Mouse (Mus musculus): Measurements from ENCODE around the gene Atg5.
"Not testable (repeated sequence)": the region's sequence is repeated elsewhere in the genome, so short reads cannot be mapped to it uniquely, and the experiment has no call there.

Atg5 gene

GRCm38 (mm10) chr10:44268145-44268860 lies at the start of gene Atg5:
TSS of gene Atg5 (plus strand) at chr10:44268358.
- in situ Hi-C loops (cut with MboI): no loop called here

- in situ Hi-C loops (cut with MboI): not testable (repeated sequence)
Measured at GRCm38 (mm10) chr10:44219073-44219472, 49.1 kb upstream of the Atg5 start.

GRCm38 (mm10) chr10:44224345-44224744 lies 43.8 kb upstream of the Atg5 start:
- in situ Hi-C loops (cut with MboI): no loop called here

- in situ Hi-C loops (cut with MboI): not testable (repeated sequence)
Measured at GRCm38 (mm10) chr10:44233351-44233750, 34.8 kb upstream of the Atg5 start.

- in situ Hi-C loops (cut with MboI): not testable (repeated sequence)
Measured at GRCm38 (mm10) chr10:44235298-44235697, 32.9 kb upstream of the Atg5 start.

GRCm38 (mm10) chr10:44256624-44257023 lies 11.5 kb upstream of the Atg5 start:
- in situ Hi-C loops (cut with MboI): no loop called here

GRCm38 (mm10) chr10:44265835-44266234 lies 2.3 kb upstream of the Atg5 start:
- in situ Hi-C loops (cut with MboI): no loop called here

GRCm38 (mm10) chr10:44266561-44266960 lies 1.6 kb upstream of the Atg5 start:
- in situ Hi-C loops (cut with MboI): no loop called here

GRCm38 (mm10) chr10:44267426-44268142 lies 574 bp upstream of the Atg5 start:
- in situ Hi-C loops (cut with MboI): no loop called here

GRCm38 (mm10) chr10:44269211-44269610 lies 1.1 kb downstream of the Atg5 start:
- in situ Hi-C loops (cut with MboI): no loop called here

- in situ Hi-C loops (cut with MboI): loop anchor here (25.0 kb wide), 2 partner anchors 755 to 1080 kb away; no protein-coding TSS in a partner anchor
Measured at GRCm38 (mm10) chr10:44282323-44282722, 14.2 kb downstream of the Atg5 start.

- in situ Hi-C loops (cut with MboI): loop anchor here (25.0 kb wide), 2 partner anchors 752 to 1077 kb away; no protein-coding TSS in a partner anchor
Measured at GRCm38 (mm10) chr10:44285106-44285505, 16.9 kb downstream of the Atg5 start.

- in situ Hi-C loops (cut with MboI): loop anchor here (25.0 kb wide), 2 partner anchors 751 to 1076 kb away; no protein-coding TSS in a partner anchor
Measured at GRCm38 (mm10) chr10:44285935-44286334, 17.8 kb downstream of the Atg5 start.

GRCm38 (mm10) chr10:44290876-44291275 lies 22.7 kb downstream of the Atg5 start:
- in situ Hi-C loops (cut with MboI): loop anchor here (25.0 kb wide), 2 partner anchors 746 to 1071 kb away; no protein-coding TSS in a partner anchor

GRCm38 (mm10) chr10:44292205-44292604 lies 24.0 kb downstream of the Atg5 start:
- in situ Hi-C loops (cut with MboI): loop anchor here (25.0 kb wide), 2 partner anchors 745 to 1070 kb away; no protein-coding TSS in a partner anchor

GRCm38 (mm10) chr10:44299165-44299564 lies 31.0 kb downstream of the Atg5 start:
- in situ Hi-C loops (cut with MboI): loop anchor here (25.0 kb wide), 2 partner anchors 738 to 1063 kb away; no protein-coding TSS in a partner anchor

GRCm38 (mm10) chr10:44300078-44300477 lies 31.9 kb downstream of the Atg5 start:
- in situ Hi-C loops (cut with MboI): no loop called here

- in situ Hi-C loops (cut with MboI): no loop called here
Measured at GRCm38 (mm10) chr10:44303648-44304329, 35.6 kb downstream of the Atg5 start.

- in situ Hi-C loops (cut with MboI): no loop called here
Measured at GRCm38 (mm10) chr10:44304330-44304717, 36.2 kb downstream of the Atg5 start.

GRCm38 (mm10) chr10:44304845-44305244 lies 36.7 kb downstream of the Atg5 start:
- in situ Hi-C loops (cut with MboI): no loop called here

- in situ Hi-C loops (cut with MboI): no loop called here
Measured at GRCm38 (mm10) chr10:44306308-44306707, 38.1 kb downstream of the Atg5 start.

GRCm38 (mm10) chr10:44308280-44308679 lies 40.1 kb downstream of the Atg5 start:
- in situ Hi-C loops (cut with MboI): no loop called here

Data from mature B cell (primary cell).